Mouse (Mus musculus) urinary bladder, adult 18-20 months (tissue): ENCODE results near the gene Dner.

Source experiments
- DNase-seq, 2 experiments: peaks; one replicate each; pipeline ENCODE4 v3.0.0; 2022; ENCODE audit warnings: low spot score in 2 of 2, mixed read lengths in 2 of 2

Gene Dner

DNA sequence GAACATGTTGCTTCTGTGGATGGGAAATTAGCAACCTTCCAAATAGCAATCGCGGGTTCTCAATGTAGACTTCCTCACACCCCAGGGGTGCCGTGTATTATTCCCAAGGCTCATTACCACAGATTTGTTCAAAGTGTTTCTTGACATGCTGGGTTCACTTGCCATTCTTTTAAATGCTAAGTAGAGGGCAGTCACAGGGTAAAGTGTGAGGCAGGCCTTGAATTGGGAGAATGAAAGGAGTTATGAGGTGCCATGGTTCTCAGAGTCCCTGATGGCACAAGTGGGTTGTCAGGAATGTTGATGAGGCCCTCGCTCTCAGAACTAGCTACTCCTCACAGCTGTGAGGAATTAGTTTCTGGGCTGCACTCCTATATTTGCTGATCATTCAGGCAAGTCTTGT, 160.0 kb downstream of the Dner start:
- DNase-seq, result no peak

DNA sequence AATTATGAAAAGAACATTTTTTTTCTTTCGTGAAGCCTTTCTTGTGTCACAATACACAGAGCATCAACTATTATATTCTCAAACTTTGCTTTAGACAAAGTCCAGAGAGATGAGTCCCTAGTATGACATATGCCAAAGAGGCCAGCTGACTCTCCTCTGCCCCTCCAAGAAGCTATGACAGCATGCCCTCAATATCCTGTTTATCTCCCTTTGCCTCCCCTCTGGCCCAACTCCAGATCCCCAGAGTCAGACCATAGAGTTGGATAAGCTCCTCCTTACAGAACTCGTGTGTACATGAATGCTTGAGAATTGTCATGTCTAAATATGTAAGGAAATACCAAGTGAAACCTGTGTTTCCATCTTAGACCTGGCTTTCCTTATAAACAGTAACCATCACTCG, 170.5 kb downstream of the Dner start:
- DNase-seq, result no peak

GRCm38 (mm10) chr1:84524413-84524812, 171.6 kb downstream of the Dner start:
- no peak for DNase-seq

DNA sequence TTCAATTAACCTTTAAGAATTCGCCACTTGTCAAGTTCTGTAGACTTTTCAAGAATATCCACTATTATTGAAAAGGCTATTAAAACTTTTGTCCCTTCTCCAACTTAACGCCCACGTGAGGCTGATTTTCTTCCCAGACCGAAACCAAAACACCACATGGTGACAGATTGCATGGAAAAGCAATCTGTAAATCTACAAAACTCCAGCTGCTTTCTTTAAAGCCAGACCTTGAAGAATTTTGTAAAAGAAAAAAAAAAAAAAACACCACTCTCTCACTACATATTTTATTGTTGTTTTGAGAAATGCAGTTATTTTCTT, 173.1 kb downstream of the Dner start:
- no peak for DNase-seq

DNA sequence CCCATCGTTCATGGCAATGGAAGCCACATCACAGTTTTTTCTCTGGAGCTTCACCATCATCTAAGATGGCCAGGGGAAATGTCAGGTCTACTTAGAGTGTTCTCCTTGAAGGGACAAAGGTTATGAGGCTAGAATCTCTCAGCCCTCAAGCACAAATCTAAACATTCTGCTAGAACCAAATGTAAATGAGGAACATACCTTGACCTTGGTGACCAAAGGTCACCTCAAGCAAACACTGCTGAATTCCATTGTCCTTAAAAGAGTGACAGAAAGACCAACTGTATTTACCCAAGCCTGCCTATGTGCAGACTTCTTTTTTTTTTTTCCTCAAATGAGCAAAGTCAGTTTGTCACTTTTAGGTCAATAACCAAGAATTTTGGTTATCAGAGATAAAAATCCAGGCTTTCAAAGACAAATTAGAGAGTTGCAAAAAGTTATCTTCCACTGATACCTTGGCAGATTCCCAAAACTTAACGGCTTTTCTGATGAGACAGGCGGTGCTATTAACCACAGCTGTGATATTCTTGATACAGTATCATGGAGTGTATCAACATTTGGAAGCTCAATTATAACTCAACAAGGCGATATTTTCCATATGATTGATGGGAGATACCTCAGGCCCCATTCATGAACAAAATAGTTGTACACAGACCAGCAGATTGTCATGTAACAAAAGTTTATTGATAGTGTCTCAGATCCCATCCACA, 173.6 kb downstream of the Dner start:
- DNase-seq, result no peak

- no peak for DNase-seq
These were observed 177.7 kb downstream of the Dner start for GRCm38 (mm10) chr1:84518347-84518746.

- DNase-seq, result no peak
These were observed 182.8 kb downstream of the Dner start for GRCm38 (mm10) chr1:84513201-84513600.

DNA sequence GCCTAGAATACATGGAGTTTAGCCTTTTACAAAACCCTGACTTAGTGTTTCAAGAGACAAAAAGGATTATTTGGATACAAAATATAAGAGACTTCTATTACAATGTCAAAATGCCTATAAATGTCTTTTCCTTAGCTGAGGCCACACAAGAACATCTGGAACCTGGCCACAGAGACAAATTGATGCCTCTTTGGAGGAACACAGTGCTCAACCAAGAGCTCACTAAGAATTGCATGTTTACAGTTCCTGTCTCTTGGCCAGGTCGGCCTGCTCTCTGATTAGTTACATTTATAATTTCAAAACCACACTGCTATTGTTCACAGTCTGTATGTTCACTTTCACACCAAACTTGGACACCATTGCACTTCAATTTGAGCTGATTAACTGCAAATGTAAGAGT, 187.5 kb downstream of the Dner start:
- DNase-seq, result peak in 1 of 2 experiments; percentile 18

- no peak for DNase-seq
These were observed 188.5 kb downstream of the Dner start for GRCm38 (mm10) chr1:84507568-84507967.

DNA sequence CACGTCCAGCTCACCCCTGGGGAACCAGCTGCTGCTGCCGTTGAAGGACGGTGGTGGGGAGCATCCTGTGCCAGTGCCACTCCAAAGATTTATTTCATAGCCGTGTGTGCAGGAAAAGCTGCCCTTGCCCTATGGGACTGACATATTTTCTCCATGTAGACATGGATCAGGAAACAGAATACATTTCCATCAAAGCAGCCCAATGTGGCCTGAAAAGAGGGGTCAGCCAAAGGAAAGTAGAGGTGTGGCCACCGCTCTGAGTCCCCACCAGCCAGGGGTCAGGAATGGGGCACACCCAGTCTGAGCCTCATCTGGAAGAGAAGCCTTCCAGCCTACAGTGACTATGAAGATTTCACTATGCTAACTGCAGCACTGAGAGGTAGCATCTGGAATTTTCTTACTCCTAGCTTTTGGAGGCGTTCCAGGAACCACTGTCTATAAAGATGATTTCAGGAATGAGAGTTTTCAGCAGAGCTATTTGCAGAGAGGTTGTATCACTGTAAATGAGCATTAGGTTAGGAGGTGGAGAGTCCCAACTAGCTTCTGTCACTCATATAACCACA, 189.0 kb downstream of the Dner start:
- peak in 1 of 2 experiments; percentile 33 for DNase-seq

GRCm38 (mm10) chr1:84500673-84501072, 195.3 kb downstream of the Dner start:
- DNase-seq, result no peak

- no peak for DNase-seq
These were observed 204.3 kb downstream of the Dner start for GRCm38 (mm10) chr1:84491732-84492131.

GRCm38 (mm10) chr1:84488546-84488945, 207.5 kb downstream of the Dner start:
- no peak for DNase-seq

DNA sequence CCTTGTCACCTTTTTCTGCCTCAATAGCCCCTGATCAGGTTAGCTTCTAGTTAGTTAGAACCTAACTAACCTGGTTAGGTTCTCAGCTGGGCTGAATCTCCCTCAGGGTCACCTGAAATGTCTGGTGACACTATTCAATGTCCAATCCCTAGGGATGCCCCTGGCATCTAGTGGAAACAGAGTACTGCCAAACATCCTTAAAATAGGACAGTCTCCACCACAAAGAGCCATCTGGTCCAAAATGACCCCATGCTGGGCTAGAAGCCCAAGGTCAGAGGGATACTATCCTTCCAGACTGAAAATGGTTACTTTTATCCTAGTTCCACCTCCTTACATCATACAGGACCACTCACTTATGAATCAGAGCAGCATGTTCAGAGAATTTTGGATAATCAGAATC, 211.0 kb downstream of the Dner start:
- no peak for DNase-seq

- DNase-seq, result no peak
These were observed 211.4 kb downstream of the Dner start for GRCm38 (mm10) chr1:84484577-84484976.

- DNase-seq, result no peak
These were observed 216.0 kb downstream of the Dner start for GRCm38 (mm10) chr1:84479976-84480375.

DNA sequence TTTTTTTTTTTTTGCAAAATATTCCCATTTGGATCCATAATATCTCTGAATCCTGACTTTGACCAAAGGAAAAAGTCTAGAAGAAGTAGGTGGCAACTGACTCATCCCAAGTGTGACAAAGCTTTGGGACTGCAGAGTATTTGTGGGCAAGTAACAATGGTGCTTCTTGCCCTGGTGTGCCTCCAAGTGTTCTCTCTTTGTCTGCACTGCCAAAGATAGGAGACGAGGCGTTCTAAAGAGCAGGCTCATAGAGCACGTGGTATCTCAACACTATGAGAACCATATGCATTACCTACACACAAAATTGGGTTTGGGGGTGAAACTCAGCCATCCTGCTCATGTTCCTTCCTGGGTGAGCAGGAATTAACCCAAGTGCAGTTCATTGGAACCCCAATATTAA, 221.7 kb downstream of the Dner start:
- no peak for DNase-seq

- DNase-seq, result no peak
These were observed 223.8 kb downstream of the Dner start for GRCm38 (mm10) chr1:84472260-84472659.

DNA sequence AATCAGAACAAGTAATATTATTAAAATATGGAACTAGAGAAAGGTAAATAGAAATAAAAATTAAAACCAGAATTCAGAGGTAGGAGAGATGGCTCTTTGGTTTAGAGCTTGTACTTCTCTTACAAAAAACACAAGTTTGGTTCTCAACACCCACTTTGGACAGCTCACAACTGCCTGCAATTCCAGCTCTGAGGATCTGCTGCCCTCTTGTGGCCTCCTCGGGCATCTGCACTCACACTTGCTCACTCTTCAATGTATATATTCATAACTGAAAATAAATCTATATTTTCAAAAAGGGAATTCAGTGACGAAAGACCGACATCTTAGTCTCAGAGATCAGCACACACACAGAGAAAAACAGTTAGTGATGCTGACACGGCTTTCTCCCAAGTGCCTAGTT, 225.7 kb downstream of the Dner start:
- DNase-seq, result no peak

GRCm38 (mm10) chr1:84467664-84468063, 228.4 kb downstream of the Dner start:
- DNase-seq, result no peak

GRCm38 (mm10) chr1:84464761-84465160, 231.3 kb downstream of the Dner start:
- no peak for DNase-seq

DNA sequence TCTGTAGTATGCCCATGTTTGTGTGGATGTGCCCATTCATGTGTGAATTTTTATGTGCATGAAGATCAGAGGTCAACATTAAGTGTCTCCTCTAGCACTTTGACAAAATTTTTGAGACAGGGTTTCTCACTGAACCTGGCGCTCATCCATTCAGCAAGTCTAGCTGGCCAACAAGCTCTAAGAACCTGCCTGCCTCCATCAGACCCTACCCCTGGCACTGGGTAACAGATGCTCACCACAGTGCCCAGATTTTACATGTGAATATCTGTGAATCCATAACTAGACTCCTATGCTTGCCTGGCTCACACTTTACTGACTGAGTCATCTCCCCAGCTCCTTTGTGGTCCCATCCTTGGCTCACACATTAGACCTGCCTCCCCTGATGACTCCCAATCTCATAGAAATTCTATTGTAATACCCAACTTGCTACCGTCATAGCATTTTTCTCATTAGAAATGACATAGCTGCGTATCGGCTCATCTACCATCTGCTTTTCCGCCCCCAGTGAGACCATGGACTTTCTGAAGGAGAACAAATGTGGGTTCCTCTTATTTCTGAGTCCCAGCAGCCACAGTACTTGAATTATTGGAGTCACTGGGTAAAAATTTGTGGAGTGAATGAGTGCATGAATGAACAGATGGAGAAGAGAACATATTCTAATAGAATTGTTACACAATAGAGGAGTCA, 231.9 kb downstream of the Dner start:
- no peak for DNase-seq

DNA sequence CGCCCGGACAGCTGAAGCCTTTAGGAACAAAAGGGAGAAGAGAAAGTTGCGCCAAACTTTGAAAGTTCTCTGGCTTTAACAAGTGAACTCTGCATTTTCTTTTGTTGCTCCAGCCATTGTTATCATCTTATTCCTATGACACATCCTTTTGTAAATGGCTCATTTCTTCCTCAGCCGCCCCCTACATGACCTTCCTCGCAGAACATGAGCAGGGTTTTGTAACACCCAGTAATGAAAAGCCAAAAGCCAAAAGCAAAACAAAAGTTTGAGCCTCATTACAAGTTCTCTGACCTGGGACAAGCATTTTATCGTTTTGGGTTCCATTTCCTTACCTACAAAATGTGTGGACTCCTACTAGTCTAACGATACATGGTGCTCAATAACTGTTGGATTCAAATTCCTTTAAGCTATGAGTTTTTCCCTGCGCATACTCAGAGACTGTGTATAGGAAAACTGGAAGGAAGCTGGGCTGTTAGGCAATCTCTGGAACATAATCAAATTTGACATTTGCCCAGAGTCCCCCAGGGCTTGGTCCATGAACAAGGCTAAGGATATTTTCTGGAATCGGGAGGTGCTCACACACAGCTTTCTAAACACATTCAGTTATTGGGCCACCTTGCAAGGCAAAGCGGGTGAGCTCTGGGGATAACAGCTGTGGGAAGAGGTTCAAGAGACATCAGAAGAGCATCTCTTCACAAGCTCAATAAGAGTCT, 246.3 kb downstream of the Dner start:
- DNase-seq, result peak in 1 of 2 experiments; percentile 38
